Mouse (Mus musculus) lung, postnatal 25 days (tissue): Measurements from ENCODE around the gene Cfh.
"Not testable (repeated sequence)": the region's sequence is repeated elsewhere in the genome, so short reads cannot be mapped to it uniquely, and the experiment has no call there.

Experiments used
- DNase-seq: peaks from one replicate; pipeline ENCODE4 v3.0.0; 2022; ENCODE audit warnings: low spot score

Cfh gene

DNA sequence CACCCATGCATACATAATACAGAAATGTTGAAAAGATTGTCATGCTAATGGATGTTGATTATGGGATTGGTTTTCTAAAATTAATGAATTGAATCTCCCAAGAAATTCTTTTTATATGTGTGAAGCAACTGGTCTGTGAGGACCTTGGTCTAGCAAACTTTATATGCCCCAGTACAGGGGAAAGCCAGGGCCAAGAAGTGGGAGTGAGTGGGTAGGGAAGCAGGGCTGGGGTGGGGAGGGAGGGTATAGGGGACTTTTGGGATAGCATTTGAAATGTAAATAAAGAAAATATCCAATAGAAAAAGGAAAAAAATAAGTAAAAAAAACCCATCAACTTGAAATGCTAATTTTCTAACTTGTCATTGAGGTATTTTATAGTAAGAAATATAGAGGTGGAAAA lies at the start of gene Cfh:
Gene Cfh (minus strand): TSS at position 101 of the 400 bp plus-strand sequence.
- not testable (repeated sequence) for DNase-seq

DNA sequence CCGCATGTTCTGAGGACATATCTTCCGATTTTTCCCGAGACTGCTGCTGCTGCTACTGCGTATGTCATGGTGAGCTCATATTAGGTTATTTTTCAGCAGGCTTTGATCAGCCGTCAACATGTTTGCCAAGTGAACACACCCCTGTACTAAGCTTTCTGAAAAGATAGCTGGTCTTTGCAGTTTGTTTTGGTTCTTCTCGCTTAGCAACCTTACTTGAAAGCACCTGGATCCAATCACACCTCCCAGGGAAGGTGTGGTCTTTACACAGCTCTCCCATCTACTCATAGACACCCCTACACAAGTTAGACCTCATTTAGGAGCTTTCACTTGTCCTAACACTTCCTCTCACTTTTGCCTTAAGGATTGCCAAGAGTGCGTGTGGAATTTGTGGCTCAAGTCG lies 43.1 kb upstream of the Cfh start:
- DNase-seq, result no peak

DNA sequence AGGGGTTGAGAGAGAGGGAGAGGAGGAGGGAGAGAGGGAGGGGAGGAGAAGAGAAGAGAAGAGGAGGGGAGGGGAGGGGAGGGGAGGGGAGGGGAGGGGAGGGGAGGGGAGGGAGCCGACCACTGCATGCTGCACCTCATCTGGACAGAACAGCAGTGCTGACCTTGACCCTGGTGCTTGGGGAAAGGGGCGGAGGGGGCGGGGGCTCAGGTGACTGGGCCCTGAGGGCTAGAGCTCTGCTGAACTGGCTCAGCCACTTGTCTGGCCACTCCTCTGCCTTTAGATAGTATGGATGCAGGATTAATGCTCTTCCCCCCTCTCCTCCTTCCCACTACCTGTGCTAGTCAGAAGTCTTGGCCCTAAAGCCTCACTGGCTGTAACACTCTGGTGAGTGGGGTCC lies 41.7 kb upstream of the Cfh start:
- DNase-seq, result no peak

DNA sequence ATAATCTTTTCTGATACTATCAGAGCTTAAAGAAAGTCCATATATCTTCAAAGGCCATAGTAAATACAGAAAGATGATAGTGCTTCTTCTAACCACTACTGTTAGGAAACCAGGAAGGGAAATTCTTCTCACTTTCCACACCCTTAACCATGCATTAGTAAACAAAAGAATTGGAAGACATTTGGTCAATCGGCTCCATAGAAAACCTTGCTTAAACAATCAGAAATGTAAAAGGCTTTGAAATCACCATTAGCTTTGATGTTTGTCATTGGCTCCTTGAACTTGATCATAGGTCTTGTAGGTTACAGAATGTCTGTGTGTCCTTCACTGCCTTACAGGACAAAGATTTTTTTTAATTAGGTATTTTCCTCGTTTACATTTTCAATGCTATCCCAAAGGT lies 21.8 kb upstream of the Cfh start:
- no peak for DNase-seq

DNA sequence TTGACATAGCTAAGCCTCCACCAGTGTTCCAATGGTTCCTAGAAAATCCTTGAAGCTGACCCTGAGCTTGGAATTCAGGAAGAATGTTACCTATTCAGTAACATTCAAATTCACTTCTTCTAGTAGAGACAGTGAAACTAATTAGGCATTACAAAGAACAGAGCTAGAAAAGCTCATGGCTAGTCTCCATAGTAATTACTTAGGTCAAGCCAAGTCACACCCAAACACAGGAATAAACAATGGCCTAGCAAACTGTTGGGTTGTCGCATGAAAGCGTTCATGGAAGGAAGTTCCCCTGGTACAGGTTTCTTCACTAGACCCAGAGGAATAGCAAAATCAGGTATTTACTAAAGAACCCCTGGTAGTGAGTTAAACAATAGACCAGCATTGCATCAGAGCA lies 4.9 kb upstream of the Cfh start:
- DNase-seq, result not testable (repeated sequence)

- peak; percentile 60 for DNase-seq
Measured at GRCm38 (mm10) chr1:140183208-140183607, 356 bp downstream of the Cfh start.

GRCm38 (mm10) chr1:140180125-140180524 lies 3.4 kb downstream of the Cfh start:
- DNase-seq, result no peak

- no peak for DNase-seq
Measured at GRCm38 (mm10) chr1:140175442-140175841, 8.1 kb downstream of the Cfh start.

GRCm38 (mm10) chr1:140171581-140172154 lies 11.9 kb downstream of the Cfh start:
- no peak for DNase-seq

DNA sequence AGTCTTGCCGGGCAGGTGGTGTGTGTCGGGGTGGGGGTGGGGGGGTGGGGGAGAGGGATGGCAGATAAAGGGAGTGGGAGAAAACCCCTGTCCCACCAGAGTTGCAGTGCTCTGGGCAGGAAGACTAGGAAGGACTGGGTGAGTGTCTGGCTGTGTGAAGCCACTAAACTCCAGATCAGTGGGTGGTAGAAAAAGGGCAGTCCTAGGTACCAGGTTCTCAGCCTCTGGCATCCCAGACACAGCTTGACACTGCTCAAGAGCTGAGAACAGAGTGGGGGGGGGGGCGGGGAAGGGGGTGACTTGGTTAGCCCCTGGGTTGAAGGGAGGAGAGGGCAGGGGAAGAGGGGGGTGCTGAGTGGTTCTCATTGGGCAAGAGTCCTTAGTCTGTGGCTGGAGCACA lies 24.6 kb downstream of the Cfh start:
- DNase-seq, result no peak

- DNase-seq, result no peak
Measured at GRCm38 (mm10) chr1:140069471-140069870, 114.1 kb downstream of the Cfh start.
